Comparison of ENCODE assay signal across 8 mouse cellular contexts in the genomic region with DNA sequence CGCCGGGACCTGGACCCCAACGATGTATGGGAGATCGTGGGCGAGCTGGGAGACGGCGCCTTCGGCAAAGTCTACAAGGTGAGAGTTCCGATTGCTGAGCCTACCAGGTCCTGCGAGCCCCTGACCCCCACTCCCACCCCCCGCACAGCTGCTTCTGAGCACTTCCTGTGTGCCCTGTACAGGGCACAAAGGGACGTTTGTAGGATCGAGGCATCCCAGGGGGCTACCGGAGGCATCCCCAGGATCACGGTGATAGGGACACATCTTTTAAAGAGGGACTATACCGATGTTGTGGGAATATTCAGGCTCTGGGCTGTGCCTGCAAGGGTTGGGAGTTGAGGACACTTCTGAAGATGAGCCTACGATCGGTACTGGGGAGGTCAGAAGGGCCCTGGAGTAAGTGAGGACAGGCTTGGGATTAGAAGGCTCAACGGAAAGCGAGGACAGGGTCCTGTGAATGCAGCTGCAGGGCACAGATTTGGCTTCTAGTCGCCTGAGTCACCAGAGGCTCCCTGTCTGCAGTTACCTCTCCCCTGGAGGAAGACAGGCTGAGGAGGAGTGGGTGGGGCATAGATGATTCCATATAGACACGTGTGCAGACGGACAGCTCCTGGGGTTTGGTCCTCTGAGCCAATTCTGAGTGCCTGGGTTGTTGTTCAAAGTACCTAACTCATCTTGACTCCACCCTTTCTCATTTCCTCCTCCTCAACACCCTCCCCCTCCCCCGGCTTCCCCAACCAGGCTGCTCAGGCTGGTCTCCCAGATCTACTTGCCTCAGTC. TPM values are rescaled to one million over a fixed set of nuclear protein-coding genes. Genes with fewer than 3 reads are reported as not detected.
DNase-seq lines count a peak whose midpoint lies in the region; ATAC-seq and TF ChIP-seq lines count a peak whose summit lies in the region.

No protein-coding gene starts in this region.

- H3K4me2 ChIP-seq in liver, embryonic 12.5 days = peak overlapping the region; percentile 99

- 0 out of 2 replicates have a peak, but pooled peaks cover 4% of the 10 kb centered on the region for H3K27me3 ChIP-seq in liver, embryonic 12.5 days (replicated peaks)

- H3K4me3 ChIP-seq in embryonic fibroblast, embryonic 13.5 days (ENCODE audit: insufficient read depth, low read length) = peak overlapping the region; percentile 74
- peak overlapping the region; percentile 77 for H3K4me3 ChIP-seq in liver, embryonic 12.5 days

- ATAC-seq in cerebellum, adult (ENCODE audit: insufficient number of reproducible peaks, low FRiP score, low TSS enrichment) = peak; percentile 24; the same call in 1 of the 2 replicates
- ATAC-seq in liver, embryonic 12.5 days = peak; percentile 55
- ATAC-seq in monocyte, adult 5-6 weeks (replicated peaks; ENCODE audit: insufficient number of reproducible peaks, low FRiP score, low TSS enrichment, poor library complexity, severe bottlenecking) = peak; percentile 67

- peaks cover 3% of the 10 kb centered on the region; the same call in 1 of the 2 replicates for H3K36me3 ChIP-seq in liver, embryonic 12.5 days

- no peak for TF ChIP-seq CTCF in embryonic fibroblast, embryonic 13.5 days (IDR thresholded peaks at IDR 0.05; ENCODE audit: borderline replicate concordance, insufficient read depth, low read length)

- peak overlapping the region; percentile 85 for H3K9ac ChIP-seq in liver, embryonic 12.5 days

- no peak; the same call in 1 of the 2 replicates for TF ChIP-seq POLR2A in embryonic fibroblast, embryonic 13.5 days (IDR thresholded peaks at IDR 0.05; ENCODE audit: low read depth, low read length)

- no peak for DNase-seq in cerebellum, adult 11 months
- peak; percentile 81 for DNase-seq in R1 (ENCODE audit: low read depth, low spot score)
- DNase-seq in induced T-regulatory cell, adult 2 months (ENCODE audit: low read depth) = peak; percentile 92
- DNase-seq in telencephalon, adult 2 months (ENCODE audit: low read depth, low spot score) = peak; percentile 36

- no peak overlapping the region for H3K27ac ChIP-seq in embryonic fibroblast, embryonic 13.5 days (ENCODE audit: insufficient read depth, low read length)
- peak overlapping the region; percentile 76 for H3K27ac ChIP-seq in liver, embryonic 12.5 days

- WGBS in liver, embryonic 12.5 days (ENCODE audit: insufficient replicate concordance) = 1% methylated on average over 24 of the region's 24 CpGs

- no peaks in the 10 kb centered on the region for H3K4me1 ChIP-seq in embryonic fibroblast, embryonic 13.5 days (ENCODE audit: control insufficient read depth, insufficient read depth, low read length)
- H3K4me1 ChIP-seq in liver, embryonic 12.5 days = peaks cover 72% of the 10 kb centered on the region

- H3K9me3 ChIP-seq in liver, embryonic 12.5 days (replicated peaks) = no peaks in the 10 kb centered on the region

RNA-seq across cellular contexts. Expression of a gene that starts 0.6 kb away (rescaled TPM):
- polyA plus RNA-seq in embryonic fibroblast, embryonic 13.5 days (2011; ENCODE audit: insufficient read length, low read depth, missing spikeins) = 4.4 and 6.1 TPM in 2 replicates
- 5.7 and 6.0 TPM in 2 replicates for polyA plus RNA-seq in liver, embryonic 12.5 days (2016; fragmentation: Nextera tagmentation; extraction: Ambion mirVana)
- total RNA-seq in monocyte, adult 5-6 weeks (2017) = 432 to 527 TPM (median 505 TPM) in 3 replicates

RNA-seq across cellular contexts. Expression of a gene that starts 1.8 kb away (rescaled TPM):
- 0.75 TPM in 1 of 2 replicates, not detected in the other for polyA plus RNA-seq in embryonic fibroblast, embryonic 13.5 days (2011; ENCODE audit: insufficient read length, low read depth, missing spikeins)
- polyA plus RNA-seq in liver, embryonic 12.5 days (2016; fragmentation: Nextera tagmentation; extraction: Ambion mirVana) = 0.28 and 0.56 TPM in 2 replicates
- 9.8 to 11.3 TPM (median 10.5 TPM) in 3 replicates for total RNA-seq in monocyte, adult 5-6 weeks (2017)
